Mouse (Mus musculus) gastrocnemius, adult 18-20 months (tissue): ENCODE results near the gene Slc23a4. TPM values are rescaled to one million over a fixed set of nuclear protein-coding genes. Genes with fewer than 3 reads are reported as not detected.
A peak's percentile ranks its signal among the peaks of the same experiment; 100 is the strongest.

Experiments used
- DNase-seq: peaks from one replicate; pipeline ENCODE4 v3.0.0; 2021; ENCODE audit warnings: low spot score
- long read RNA-seq, 2 experiments: library from polyadenylated mRNA; stranded (forward); transcript quantifications; one replicate each; pipeline ENCODE4 v2.0.0; 2021
- total RNA-seq, 2 experiments: library from RNA; stranded (reverse); gene quantifications; 2 replicates each; pipeline ENCODE4 v1.2.3; 2021

Slc23a4 gene
- under 1 TPM in 1 of 2 experiments, not detected in 1; 0.09 TPM for total RNA-seq
- long read RNA-seq, experiment 1, result 0 reads
- long read RNA-seq, experiment 2, result 0 reads

GRCm38 (mm10) chr6:34988081-34988761 is at the start of gene Slc23a4:
Slc23a4 (minus strand) TSS chr6:34988404.
- no peak for DNase-seq

- DNase-seq, result no peak
Observed at GRCm38 (mm10) chr6:35033341-35033740, 45.1 kb upstream of the Slc23a4 start.

- DNase-seq, result no peak
Observed at GRCm38 (mm10) chr6:35032704-35033103, 44.5 kb upstream of the Slc23a4 start.

GRCm38 (mm10) chr6:35030811-35031210 is 42.6 kb upstream of the Slc23a4 start:
- no peak for DNase-seq

- DNase-seq, result no peak
Observed at GRCm38 (mm10) chr6:35030226-35030625, 42.0 kb upstream of the Slc23a4 start.

- no peak for DNase-seq
Observed at GRCm38 (mm10) chr6:35028023-35028422, 39.8 kb upstream of the Slc23a4 start.

GRCm38 (mm10) chr6:35027257-35027656 is 39.1 kb upstream of the Slc23a4 start:
- peak; percentile 3 for DNase-seq

- DNase-seq, result no peak
Observed at GRCm38 (mm10) chr6:35016624-35017023, 28.4 kb upstream of the Slc23a4 start.

GRCm38 (mm10) chr6:35011953-35012352 is 23.7 kb upstream of the Slc23a4 start:
- no peak for DNase-seq

- DNase-seq, result no peak
Observed at GRCm38 (mm10) chr6:35010705-35011104, 22.5 kb upstream of the Slc23a4 start.

- peak; percentile 17 for DNase-seq
Observed at GRCm38 (mm10) chr6:35002261-35002669, 14.1 kb upstream of the Slc23a4 start.

- DNase-seq, result no peak
Observed at GRCm38 (mm10) chr6:34999101-34999500, 10.9 kb upstream of the Slc23a4 start.

GRCm38 (mm10) chr6:34996496-34996895 is 8.3 kb upstream of the Slc23a4 start:
- no peak for DNase-seq

- peak; percentile 81 for DNase-seq
Observed at GRCm38 (mm10) chr6:34995265-34995681, 7.1 kb upstream of the Slc23a4 start.

- peak; percentile 7 for DNase-seq
Observed at GRCm38 (mm10) chr6:34994692-34995091, 6.5 kb upstream of the Slc23a4 start.

- no peak for DNase-seq
Observed at GRCm38 (mm10) chr6:34989263-34989662, 1.1 kb upstream of the Slc23a4 start.

- no peak for DNase-seq
Observed at GRCm38 (mm10) chr6:34987085-34987645, 1.0 kb downstream of the Slc23a4 start.

- no peak for DNase-seq
Observed at GRCm38 (mm10) chr6:34980661-34981060, 7.5 kb downstream of the Slc23a4 start.

- no peak for DNase-seq
Observed at GRCm38 (mm10) chr6:34979291-34979690, 8.9 kb downstream of the Slc23a4 start.

GRCm38 (mm10) chr6:34971181-34971580 is 17.0 kb downstream of the Slc23a4 start:
- no peak for DNase-seq

- no peak for DNase-seq
Observed at GRCm38 (mm10) chr6:34965819-34966539, 22.2 kb downstream of the Slc23a4 start.

GRCm38 (mm10) chr6:34964550-34964949 is 23.7 kb downstream of the Slc23a4 start:
- no peak for DNase-seq
